Mouse (Mus musculus): Measurements from ENCODE around the gene Gpr88. TPM values are rescaled to one million over a fixed set of nuclear protein-coding genes. Genes with fewer than 3 reads are reported as not detected.

Gene Gpr88
- polyA plus RNA-seq, 1 experiment from 2014 or later, result 0.65 TPM

Other genes with a start within 250 kb of the Gpr88 start
- 22.6 and 34.2 TPM in 2 replicates for gene Slc30a7, start 246.1 kb downstream of the Gpr88 start, polyA plus RNA-seq (2014; fragmentation: Nextera tagmentation; extraction: Ambion mirVana)
- 13.1 and 21.8 TPM in 2 replicates for gene Extl2, start 246.0 kb downstream of the Gpr88 start, polyA plus RNA-seq (2014; fragmentation: Nextera tagmentation; extraction: Ambion mirVana)
- gene Vcam1, start 123.8 kb downstream of the Gpr88 start, polyA plus RNA-seq (2014; fragmentation: Nextera tagmentation; extraction: Ambion mirVana), result 25.2 and 33.8 TPM in 2 replicates
- gene Cdc14a, start 170.5 kb upstream of the Gpr88 start, polyA plus RNA-seq (2014; fragmentation: Nextera tagmentation; extraction: Ambion mirVana), result 8.7 and 17.9 TPM in 2 replicates

Data from kidney, embryonic 14.5 days (tissue).